Mouse (Mus musculus) adrenal gland, postnatal 10 days (tissue): ENCODE measurements at regions not wholly inside any gene's neighbourhood (a gene's known extent, or its start where the extent isn't known, plus 50 kb on each side); places are given as distances from the start of the nearest gene placed in this dataset.
A peak's percentile ranks its signal among the peaks of the same experiment; 100 is the strongest.

Experiments used
- DNase-seq: peaks from one replicate; pipeline ENCODE4 v3.0.0; 2021; ENCODE audit warnings: mixed read lengths

DNA sequence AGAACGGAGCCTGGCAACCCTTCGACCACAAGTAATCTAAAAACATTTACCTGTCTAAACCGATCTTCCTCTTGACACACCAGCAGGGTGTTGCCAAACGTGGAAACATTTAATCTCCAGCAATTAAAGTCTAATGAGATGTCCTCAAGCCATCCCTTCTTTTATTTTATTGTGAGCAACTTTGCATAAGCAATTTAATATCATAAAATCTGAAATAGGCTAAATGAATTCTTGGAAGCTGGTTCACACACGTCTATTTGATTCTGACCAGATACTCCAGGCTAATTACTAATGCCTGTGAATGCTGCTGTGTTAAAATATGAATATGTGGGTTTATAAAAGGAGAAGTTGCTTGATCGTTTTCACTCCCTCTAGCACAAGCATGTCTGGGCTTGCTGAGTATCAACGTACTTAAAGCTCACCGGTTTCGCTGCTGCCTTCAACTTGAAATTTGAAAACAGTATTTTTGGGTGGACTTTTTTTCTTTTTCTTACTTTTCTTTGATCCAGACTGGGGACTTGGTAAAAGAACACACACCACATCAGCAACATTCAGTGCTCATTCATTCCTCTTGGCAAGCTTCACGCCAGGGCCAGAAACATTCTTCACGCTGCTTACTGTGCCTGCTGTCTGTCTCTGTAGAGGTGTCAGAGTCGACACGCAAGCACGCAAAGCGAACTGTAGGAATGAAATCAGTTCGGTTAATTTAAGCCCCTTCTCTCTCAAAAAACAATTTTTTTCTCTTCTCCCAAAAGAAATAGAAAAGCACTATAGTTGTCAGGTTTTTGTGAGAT, 194.4 kb downstream of the Npr3 start:
- DNase-seq, result no peak

DNA sequence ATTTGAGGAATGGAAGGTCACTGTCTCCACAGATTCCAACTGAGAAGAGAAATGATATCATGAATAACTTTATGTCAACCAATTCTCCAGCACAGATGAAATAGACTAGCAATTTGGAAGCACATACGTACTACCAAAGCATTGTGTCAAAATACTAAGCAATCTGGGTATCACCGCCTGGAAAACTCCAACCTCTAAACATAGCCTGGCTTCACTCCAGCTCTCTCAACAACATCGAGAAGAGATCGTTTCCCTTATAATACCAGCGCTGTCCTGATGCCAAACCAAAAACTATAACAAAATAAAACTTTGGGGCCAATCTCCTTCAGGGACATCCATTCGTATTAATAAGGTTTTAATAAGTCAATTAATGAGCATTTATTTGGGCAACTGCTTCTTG, 205.8 kb downstream of the Npr3 start:
- no peak for DNase-seq

DNA sequence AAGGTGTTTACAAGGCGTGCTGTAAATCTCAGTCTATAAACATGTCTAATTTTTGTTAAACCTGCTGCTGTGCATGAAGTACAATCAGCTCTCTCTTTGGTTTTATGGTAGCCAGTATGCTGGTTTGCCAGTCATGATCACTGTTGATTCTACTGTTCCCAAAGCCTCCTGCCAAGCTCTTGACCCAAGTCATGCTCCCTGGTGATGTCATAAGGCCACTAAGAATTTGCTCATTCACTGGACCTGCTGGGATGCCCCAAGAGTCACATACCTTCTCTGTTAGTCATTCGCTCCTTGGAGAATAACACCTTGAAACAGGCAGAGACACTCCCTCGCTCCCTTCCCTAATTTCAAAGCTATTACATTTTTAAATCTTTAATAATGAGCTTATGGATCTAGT, 207.2 kb downstream of the Npr3 start:
- no peak for DNase-seq

DNA sequence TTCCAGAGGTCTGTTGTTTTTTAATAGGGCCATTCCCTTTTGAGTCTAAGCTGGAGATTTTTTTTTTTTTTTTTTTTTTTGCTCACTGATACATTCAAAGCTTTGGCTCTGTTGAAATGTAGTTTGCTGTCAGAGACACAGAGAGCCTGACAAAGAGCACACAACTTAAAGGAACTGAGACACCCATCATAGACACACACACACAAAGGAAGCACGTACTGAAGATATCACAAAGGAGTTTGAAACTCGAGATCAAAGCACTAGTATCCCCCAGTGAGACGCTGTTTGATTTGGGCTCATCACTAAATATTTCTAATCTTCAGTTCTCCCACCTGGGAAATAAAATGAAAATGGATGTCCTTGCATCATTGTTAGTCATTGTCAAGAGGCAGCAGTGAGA, 210.0 kb downstream of the Npr3 start:
- no peak for DNase-seq

DNA sequence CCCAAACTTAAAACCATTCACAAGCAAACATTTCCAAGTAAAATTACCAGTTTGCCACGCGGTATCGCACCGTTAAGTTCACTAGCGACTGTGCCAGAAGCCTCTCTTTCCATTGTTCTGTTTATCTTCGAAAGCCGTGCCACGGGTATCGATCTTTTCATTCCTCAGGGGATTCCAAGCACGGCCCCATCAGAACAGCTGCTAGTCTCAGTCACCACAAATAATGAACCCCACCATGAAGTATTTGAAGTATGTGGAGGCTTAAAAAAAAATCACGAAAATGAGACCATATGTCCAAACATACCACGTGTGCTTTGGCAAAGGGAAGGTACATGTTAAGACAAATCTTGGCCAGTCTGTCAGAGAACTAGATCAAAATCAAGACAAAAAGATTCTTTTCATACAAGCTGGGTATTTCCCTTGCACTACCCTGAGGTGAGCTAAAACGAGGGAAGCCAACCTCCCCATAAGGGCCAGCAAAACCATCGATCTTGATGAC, 213.3 kb downstream of the Npr3 start:
- no peak for DNase-seq

DNA sequence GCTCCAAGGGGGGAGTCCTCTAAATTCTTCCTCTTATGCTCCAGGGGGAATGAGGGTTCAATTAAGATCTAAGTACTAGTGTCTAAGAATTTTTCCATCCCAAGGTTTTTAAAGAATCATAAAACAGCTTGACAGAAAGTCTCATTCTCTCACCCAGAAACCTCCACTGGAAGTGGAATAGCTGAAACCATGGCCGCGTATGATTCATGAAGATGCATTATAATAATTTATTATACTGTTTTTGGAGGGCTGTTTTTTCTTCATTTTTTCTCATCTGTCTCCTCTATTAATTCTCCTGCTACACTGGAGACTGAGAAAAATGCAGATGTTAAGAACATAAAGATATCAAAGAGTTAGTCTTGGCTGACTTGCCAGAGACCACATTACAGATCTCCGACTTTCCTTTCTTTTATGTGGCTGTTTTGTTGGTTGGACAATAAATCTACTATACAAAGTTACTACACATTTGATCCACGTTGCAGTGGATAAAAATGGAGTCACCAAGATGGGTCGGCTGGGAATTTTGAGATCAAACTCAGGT, 242.2 kb downstream of the Npr3 start:
- DNase-seq, result no peak

DNA sequence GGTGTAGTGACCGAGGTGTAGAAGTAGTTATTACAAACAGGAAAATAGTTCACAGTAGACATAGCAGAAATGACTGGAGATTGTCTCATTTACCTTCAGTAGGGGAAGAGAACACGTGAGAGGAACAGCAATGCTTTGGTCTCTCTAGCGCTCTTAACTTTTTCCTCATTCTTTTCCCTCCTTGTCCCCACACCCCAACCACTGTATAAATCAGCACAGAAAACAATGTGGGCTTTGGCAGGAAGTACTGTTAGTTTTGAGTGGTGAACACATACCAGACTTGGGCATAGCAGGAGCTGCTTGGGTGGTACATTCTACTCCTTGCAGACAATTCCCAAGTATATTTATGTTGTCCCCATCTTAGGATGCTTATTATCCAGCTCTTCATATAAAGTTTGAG, 251.9 kb downstream of the Npr3 start:
- no peak for DNase-seq

DNA sequence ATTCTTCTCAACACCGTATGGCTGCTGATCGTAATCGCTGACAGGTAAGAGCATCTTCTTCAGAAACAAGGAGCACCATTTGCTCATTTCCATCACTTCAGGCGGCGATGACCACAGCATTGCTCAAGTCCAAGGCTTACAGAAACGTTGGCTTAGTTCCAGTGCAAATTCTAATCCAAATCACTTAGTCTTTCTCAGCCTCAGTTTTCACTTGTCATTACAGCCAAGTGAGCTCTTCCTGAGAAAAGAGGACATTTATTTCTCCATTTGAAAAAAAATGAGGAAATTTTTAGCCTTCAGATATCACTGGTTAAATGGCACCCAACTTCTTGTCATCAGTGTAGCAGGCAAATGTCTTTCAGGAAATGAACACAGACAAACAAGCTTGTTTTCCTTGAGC, 246.8 kb upstream of the Tars start:
- DNase-seq, result no peak

DNA sequence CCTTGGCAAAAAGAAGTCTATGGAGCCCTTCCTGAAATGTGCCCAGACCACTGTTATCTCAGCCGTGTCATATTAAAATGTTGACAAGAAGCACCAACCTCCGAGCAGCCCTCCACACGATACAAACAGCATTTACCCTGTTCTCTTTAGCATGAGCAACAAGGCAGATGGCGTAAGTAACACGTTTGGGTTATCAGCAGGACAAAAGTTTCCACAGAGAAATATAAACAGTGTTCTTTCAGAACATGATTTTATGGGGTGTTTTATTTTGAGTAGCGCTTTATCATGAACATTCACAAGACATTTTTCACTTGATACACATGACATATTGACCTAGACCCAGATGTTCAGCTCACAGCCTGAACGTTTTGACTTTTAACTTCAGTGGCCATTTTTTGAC, 245.3 kb upstream of the Tars start:
- DNase-seq, result no peak

DNA sequence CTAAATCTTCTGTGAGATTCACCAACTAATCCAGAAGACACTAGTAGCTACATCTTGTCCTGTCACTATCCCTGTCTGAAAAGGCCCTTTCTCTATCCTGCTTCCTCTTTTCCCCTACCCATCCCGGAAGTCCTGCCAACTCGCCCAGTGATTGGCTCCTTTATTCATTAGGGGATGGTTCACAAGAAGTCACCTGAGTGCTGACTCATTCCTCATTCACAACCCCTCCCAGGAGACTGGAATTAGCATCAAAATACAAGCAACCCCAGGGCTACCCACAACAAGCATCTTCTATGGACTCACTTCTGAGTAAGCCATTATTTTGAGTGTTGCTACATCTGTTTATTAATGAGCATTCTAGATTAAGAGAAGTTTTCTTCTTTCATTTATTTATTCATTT, 231.2 kb upstream of the Tars start:
- no peak for DNase-seq

DNA sequence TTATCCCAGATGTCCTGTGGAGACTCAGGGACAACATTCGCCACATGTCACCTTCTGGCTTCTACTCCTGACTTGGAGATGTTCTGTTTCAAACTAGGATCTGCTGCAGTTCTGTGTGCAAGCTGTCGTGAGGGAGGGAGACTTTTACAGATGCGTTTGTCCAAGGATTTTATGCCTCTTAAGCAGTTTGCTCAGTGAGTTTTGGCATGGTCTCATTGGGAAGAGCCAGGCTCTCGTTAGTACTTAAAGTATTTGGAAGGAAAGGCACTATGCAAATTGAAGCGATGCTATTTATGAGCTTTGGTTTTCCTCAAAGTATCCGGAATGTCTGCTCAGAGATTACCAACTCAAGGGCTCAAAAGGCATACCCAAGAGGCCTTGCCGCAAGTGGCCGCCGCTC, 227.0 kb upstream of the Tars start:
- no peak for DNase-seq

DNA sequence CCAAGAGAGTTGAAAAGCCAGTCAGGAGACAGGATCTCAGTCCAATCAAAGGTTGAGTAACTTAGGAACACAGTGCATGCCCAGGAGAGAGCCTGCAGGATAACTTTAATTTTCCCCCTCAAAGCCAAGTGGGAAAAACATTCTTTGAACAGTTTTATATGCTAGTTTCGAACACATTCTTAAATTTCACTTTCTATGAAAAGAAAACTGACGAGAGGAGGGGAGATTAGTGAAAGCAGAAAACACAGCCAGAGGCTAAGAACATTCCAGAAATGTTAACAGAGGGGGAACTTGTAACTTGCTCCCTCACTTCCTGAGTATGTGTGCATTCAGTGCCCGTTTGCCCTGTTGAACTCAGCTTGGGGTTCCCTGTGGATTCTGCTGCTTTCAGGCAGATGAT, 213.0 kb upstream of the Tars start:
- no peak for DNase-seq

DNA sequence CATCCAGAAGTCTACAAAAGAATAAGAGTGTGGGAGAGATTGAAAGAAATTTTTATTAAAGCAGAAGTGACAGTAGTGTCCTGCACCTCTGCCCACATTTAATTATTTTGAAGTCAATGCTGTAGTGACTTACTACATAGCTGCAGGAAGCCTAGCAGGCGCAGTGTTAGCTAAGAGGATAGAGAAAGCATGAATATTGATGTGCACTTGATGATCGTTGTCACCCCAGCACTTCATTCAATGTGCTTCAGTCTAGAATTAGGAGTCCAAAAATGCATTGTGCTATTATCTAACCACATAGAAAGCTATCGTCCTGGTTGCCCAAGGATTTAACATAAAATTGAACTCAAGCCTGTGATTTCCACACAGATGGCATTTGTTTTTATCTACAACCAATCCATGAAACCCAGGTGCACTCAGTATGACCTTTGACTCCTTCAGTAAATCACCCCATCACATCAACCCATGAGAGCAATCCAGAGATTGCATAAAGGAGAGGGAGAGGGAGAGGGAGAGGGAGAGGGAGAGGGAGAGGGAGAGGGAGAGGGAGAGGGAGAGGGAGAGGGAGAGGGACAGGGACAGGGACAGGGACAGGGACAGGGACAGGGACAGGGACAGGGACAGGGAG, 210.7 kb upstream of the Tars start:
- no peak for DNase-seq

DNA sequence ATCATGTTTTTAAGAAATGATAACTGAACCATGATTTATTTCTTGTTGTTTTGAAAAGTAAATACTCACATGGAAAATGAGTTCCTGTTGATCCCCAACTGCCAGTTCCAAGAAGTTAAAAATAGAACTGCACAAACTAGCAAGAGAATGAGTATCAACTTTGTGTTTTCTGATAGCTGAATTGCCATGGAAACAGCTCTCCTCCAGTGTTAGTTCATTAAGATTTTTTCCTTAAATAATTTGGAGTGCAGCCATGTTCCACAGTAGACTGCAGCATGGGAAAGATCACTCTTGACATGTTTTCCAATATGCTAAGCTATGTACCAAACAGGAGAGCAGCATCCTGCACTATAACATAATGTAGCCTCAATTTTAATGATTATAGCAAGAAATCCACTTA, 208.0 kb upstream of the Tars start:
- DNase-seq, result no peak

DNA sequence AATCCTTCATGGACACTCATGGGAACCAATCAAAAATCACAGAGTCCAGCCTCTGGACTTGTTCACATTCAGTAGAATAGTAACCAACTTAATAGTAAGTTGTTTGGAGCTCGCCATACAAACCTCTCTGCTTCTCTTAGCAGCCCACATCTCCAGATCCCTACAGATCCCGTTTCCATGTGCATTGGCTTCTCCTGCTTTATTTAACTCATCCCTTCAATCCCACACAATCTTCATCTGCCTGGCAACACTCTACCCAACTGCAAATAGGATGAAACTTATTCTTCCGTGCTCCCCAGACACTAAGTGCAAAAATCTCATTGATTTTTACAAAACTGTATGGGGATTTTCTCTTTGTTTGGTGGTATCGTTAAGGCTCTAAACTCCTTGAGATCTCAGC, 206.2 kb upstream of the Tars start:
- no peak for DNase-seq

DNA sequence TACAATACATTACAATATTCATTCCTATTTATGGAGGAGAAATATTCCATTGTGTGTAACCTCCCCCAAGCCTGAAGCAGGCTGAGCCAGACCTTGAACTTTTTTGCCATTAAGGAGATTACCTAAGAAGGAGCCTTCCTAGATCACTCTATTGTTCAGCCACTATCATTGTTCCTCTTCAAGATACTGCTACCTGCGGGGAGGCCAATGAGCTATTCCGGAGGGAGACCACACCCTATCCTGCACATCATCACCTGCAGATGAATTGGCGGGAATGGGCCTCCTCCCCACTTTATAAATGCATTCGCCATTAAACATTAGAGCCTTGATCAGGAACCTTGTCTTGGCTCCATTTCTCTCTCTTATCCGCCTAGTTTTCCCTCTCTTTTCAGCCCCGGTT, 197.6 kb upstream of the Tars start:
- no peak for DNase-seq

DNA sequence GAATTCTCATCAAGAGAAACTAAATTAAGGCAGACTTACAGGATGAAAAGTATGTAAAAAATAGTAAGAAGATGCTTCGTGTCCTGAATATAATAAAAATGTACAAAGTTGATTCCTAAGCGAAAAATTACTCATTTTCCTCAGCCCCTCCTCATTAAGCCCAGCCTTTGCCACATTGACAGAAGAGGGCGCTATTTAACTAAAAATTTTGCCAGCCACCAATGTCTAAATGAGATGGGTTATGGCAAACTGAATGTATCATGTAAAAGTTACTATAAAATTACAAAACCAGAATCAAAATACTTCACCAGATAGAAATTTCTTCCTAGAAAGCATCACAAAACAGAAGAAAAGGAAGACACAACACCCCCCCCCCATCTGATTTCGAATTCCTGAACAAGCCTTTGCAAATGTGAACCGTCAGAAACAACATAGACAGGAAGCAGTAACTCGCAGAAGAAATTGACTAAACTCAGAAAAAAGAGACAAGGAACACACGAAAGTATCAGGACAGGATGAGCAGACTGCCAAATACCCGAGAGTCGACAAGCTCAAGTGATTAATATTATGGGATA, 191.2 kb upstream of the Tars start:
- peak; percentile 11 for DNase-seq

DNA sequence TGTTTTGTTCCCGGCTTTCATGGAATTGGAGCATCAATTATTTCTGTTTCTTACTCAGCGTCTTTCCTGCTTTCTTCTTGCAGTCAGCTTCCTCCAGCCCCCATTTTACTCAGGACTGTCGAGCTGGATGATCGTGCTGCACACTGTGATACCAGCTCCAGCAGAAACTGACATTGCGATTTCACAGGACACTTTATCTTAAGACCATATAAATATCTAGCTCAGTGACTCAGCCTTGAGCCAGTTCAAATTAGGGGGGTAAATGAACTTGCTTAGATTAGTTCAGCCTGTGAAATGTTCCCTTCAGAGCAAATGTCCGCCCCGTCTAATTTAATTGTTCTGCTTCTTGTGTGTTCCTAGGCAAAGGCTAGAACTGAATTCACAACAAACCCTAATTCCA, 190.3 kb upstream of the Tars start:
- no peak for DNase-seq

DNA sequence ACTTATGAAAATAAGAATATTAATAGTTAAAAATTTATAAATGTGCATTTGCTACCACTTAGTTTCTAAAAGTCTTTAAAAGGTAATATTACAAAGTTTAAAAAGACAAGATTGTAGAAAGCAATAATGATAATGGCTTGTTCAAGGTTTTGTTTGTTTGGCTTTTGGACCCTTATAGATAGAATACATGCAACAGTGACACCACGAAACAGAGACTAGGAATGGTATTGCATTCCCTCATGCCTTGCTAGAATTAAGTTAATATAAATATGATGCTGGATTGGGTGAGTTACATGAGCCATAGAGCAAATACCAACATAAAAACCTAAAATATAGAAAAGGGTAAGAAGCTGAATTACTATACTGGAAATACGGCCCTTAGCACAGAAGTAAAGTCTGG, 186.9 kb upstream of the Tars start:
- DNase-seq, result no peak

DNA sequence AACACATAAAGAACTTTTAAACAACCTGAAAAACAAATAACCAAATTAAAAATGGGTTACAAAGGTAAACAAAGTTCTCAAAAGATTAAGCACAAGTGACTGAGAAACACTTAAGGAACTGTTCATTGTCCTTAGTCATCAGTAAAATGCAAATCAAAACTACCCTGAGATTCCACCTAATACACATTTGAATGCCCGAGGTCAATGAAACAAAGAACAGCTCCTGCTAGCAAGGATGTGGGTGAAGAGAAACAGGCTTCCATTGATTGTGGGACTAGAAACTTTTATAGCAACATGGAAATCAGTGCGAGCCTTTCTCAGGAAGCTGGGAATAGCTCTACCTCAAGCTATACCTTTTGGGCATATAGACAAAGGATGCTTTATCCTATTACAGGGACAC, 184.7 kb upstream of the Tars start:
- no peak for DNase-seq

DNA sequence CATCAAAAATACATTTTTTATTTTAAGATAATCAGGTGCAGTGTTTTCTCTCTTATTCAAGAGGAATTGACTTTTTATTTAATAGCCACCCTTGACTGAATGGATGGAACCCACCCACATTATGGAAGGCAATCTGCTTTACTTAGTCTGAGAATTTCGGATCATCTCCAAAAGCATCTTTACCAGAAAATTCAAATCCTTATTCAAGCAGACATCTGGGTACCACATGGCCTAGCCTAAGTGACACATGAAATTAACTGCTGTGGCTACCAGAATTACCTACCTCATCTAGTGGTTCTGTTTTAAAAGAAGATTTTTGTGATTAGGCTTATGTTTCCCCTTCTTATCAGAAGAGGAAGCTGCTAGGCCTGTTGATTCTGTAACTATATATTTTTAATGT, 178.9 kb upstream of the Tars start:
- DNase-seq, result no peak

DNA sequence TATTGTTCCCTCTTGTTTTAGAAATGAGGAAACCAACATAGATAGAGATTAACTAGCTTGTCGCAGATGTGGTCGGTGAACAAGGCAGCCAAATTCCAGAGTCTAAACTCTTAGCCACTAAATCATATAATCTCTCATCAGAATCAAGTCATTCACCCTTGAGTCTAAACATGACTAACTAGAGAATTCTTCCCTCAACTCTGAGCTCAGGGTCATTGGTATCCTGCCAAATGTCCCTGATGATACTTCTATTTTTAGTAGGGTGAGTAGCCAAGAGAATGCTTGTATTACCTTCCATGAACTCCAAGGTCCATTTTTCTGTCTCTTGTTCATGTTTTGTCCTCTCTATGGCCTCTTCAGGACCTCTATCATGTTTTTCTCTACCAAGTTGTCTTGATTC, 174.9 kb upstream of the Tars start:
- DNase-seq, result peak; percentile 65

DNA sequence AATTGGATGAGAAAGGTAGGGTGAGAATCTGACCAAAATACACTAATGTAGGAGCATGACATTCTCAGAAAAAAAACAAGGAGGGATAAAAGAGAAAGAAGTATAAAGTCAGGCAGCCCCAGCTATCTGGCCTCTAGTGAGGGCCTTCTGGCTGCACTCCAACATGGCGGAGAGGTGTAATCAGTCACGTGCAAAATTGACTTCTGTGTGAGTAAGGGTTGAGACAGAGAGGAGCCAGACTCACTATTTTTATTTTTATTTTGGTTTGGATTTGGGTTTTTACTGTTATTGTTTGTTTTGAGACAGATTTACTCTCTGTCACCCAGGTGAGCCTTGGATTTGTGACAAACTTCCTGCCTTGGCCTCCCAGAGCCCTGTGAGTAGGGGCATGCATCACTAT, 174.0 kb upstream of the Tars start:
- peak; percentile 43 for DNase-seq

DNA sequence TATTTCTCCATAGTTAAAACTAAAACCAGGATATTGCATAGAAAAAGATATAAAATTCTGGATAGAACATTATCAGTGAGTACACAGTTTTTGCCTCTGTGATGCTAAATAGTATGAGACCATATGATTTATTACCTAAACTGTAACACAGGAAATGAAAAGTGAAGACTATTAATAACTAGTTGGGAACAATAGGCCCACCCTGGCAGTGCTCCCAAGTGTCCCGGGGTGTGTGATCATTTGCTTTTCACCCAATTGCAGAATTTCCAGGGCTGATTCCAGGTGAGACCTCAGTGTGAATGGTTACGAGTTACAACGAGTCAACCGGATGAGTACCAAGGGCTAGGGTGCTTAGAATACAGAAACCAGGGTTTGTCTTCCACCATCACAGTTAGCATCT, 172.6 kb upstream of the Tars start:
- DNase-seq, result no peak
